Mouse (Mus musculus) kidney, postnatal 0 days (tissue): ENCODE data around the gene Epb41l1. TPM values are rescaled to one million over a fixed set of nuclear protein-coding genes. Genes with fewer than 3 reads are reported as not detected.
A peak's percentile ranks its signal among the peaks of the same experiment; 100 is the strongest.

Experiments used
- ATAC-seq: fragments of 200-750 bp; cut with Nextera tagmentation; replicated peaks from 2 replicates; pipeline ENCODE4 v1.8.0; 2017; ENCODE audit warnings: low read depth, moderate number of reproducible peaks, moderate TSS enrichment, moderate library complexity; ENCODE audit not compliant: low FRiP score
- DNase-seq: peaks from one replicate; pipeline ENCODE4 v3.0.0-alpha.2; 2016; ENCODE audit warnings: low spot score
- H3K27ac ChIP-seq: fragments of 300-500 bp; sonication (generic); 2 replicates; pipeline ENCODE4 v1.5.1; 2014; ENCODE audit warnings: mild to moderate bottlenecking
- H3K27me3 ChIP-seq: fragments of 300-500 bp; sonication (generic); 2 replicates; pipeline ENCODE4 v1.6.1; 2014; ENCODE audit warnings: low read length, mixed read lengths; ENCODE audit not compliant: insufficient read depth
- H3K36me3 ChIP-seq: fragments of 300-500 bp; sonication (generic); 2 replicates; pipeline ENCODE4 v1.6.1; 2014; ENCODE audit warnings: low read length, mixed read lengths; ENCODE audit not compliant: insufficient read depth
- H3K4me1 ChIP-seq: fragments of 300-500 bp; sonication (generic); replicated peaks from 2 replicates; pipeline ENCODE4 v1.6.1; 2014; ENCODE audit warnings: antibody characterized with exemption, low read length, mixed read lengths; ENCODE audit not compliant: insufficient read depth
- H3K4me2 ChIP-seq: fragments of 300-500 bp; sonication (generic); 2 replicates; pipeline ENCODE4 v1.6.1; 2014; ENCODE audit warnings: mild to moderate bottlenecking, low read length, moderate library complexity, mixed read lengths
- H3K4me3 ChIP-seq: fragments of 300-500 bp; sonication (generic); replicated peaks from 2 replicates; pipeline ENCODE4 v1.5.1; 2014; ENCODE audit warnings: low read depth, low read length
- H3K9ac ChIP-seq: fragments of 300-500 bp; sonication (generic); 2 replicates; pipeline ENCODE4 v1.6.1; 2014; ENCODE audit warnings: low read depth, low read length
- H3K9me3 ChIP-seq: fragments of 300-500 bp; sonication (generic); replicated peaks from 2 replicates; pipeline ENCODE4 v1.6.1; 2016; ENCODE audit warnings: low read length, inconsistent platforms, mixed read lengths
- CTCF ChIP-seq: IDR thresholded peaks from 2 replicates; pipeline ENCODE4 v1.5.1; 2016; ENCODE audit warnings: antibody characterized with exemption, low read depth, mild to moderate bottlenecking, moderate library complexity
- WGBS: fragments of 180-500 bp; shearing (Covaris S2); extraction: QIAGEN DNeasy Blood & Tissue Kit; methylation state at CpG from one replicate; pipeline ENCODE4 v1.1.7; 2014; 5-methylcytosine and 5-hydroxymethylcytosine counted together
- polyA plus RNA-seq: library from polyadenylated mRNA; unstranded; fragments of >200 nt; fragmentation: Nextera tagmentation; extraction: Ambion mirVana; gene quantifications from 2 replicates; pipeline ENCODE4 v1.2.1, GENCODE M21; 2015

The Epb41l1 gene
- polyA plus RNA-seq, 1 experiment from 2014 or later = 1.6 TPM

DNA sequence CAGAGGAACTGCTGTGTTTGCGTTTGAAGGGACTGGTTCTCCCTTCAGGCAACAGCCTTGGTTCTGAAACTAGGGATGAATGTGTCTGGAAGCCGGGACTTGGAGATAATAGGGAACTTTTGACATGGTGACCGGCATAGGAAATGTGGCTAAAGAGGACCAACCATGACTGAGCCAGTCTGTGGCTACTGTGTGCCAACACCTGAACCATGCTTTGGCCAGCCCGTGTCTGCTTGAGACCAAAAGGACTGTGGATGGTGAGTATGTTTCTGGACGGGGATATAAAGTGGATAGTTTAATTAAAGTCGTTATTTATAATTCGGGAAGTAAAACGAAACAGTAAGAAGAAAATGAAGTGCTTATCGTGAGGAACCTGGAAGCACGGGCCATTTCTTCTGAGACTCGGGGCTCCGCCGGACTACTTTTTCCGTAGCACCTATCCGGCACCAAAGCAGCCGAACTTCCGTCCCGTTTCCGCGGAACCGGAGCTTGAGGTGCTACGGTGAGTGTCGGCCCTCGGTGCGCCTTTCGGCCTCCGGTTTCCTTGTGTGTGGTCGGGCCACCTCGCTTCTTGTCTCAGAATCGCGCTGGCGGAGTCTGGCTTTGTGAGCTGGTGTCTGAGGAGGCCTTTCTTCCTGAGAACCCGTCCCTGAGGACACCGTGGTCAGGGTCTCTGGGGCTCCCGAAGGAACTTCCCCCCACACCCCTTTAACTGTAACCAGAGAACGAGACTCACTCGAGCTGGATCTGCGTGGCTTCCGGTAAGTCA, 126.6 kb downstream of the Epb41l1 start, which contains the start of gene Aar2:
Gene Aar2 (plus strand): TSS at position 462 of the 769 bp plus-strand sequence.
- peak; percentile 59; the same call in 1 of the 2 replicates for ATAC-seq
- Histone ChIP-seq H3K4me1 (peaks cover 7% of the 10 kb centered on the region), H3K27me3 (no peaks in the 10 kb centered on the region), H3K36me3 (peaks cover 14% of the 10 kb centered on the region; the same call in 1 of the 2 replicates), H3K9me3 (no peaks in the 10 kb centered on the region), H3K4me3 (peak within 1 kb of the TSS; percentile 85), H3K9ac (peak within 1 kb of the TSS; percentile 82), H3K27ac (peak within 1 kb of the TSS; percentile 78), H3K4me2 (peak within 1 kb of the TSS; percentile 77)
- WGBS = 5% methylated on average over 39 of the region's 39 CpGs
- peak; percentile 75 for DNase-seq
- TF ChIP-seq CTCF = no peak

DNA sequence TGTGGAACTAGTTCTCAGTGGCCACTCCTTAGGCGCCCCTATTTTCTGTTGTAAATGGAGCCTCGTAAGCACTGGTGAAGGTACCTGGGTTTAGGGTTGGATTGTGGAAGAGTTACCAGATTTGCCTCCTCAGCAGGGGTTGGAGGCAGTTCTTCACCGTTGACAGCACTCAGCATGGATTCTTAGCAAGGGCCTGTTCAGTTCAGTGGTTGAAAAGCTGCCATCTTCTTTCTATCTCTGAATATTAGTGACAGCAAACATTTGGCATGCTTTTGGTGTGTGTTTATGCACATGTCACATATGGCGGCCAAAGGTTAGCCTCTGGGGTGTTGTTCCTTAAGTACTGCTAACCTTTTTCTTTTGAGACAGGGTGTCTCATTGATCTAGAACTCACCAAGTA, 131.7 kb downstream of the Epb41l1 start:
- H3K36me3 ChIP-seq = peaks cover 44% of the 10 kb centered on the region

DNA sequence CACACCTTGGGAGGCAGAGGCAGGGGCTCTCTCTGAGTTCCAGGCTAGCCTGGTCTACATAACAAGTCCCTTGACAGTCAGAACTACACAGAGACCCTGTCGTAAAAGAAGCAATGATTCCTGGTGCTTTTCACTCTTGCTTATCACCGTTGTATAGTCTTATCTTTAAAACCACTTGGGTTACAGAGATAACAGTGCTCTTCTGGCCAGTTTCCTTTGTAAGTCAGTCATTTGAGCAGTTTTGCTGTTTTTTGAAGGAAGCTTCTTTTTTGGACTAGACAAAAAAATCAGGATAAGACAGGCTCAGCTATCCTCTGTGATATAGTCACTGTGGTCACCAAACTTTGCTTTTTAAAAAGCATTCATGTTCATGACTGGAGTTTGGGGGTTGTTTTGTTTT, 141.1 kb downstream of the Epb41l1 start:
- Histone ChIP-seq H3K36me3 (peaks cover 27% of the 10 kb centered on the region), H3K4me1 (no peaks in the 10 kb centered on the region), H3K27me3 (no peaks in the 10 kb centered on the region), H3K27ac (no peak overlapping the region), H3K4me2 (no peak overlapping the region), H3K9ac (no peak overlapping the region), H3K9me3 (no peaks in the 10 kb centered on the region), H3K4me3 (no peak overlapping the region)
- DNase-seq = no peak
- no peak for TF ChIP-seq CTCF
- no peak for ATAC-seq
- 91% methylated on average over 2 of the region's 2 CpGs for WGBS

More for the DNA sequence above, 131.7 kb downstream of the Epb41l1 start:
- Histone ChIP-seq H3K9me3 (no peaks in the 10 kb centered on the region), H3K27ac (no peak overlapping the region), H3K4me2 (no peak overlapping the region), H3K9ac (no peak overlapping the region), H3K4me3 (no peak overlapping the region), H3K4me1 (peaks cover 3% of the 10 kb centered on the region), H3K27me3 (no peaks in the 10 kb centered on the region)
- TF ChIP-seq CTCF = no peak
- ATAC-seq (no peak), DNase-seq (no peak)
- WGBS = 90% methylated on average over 4 of the region's 4 CpGs

DNA sequence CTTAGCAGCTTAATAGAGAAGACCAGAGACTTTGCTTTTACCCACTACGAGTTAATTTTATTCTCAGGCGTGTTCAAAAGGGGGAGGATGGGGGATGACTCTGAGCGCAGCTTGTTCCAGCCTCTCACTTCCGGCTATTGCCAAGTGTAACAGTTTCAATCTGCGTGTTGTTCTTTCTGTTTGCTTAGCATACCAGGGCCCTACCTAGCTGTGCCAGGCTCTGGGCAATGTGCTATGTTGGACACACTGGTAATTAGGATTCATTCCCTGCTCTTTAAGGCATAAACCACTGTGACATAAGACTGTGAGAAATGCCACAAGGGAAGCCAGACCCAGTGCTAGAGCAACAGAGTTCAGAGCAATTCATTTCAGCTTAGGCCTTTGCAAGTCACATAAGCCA, 142.8 kb downstream of the Epb41l1 start:
- no peak for DNase-seq
- no peaks in the 10 kb centered on the region for H3K27me3 ChIP-seq
- no peak for ATAC-seq
- TF ChIP-seq CTCF = no peak
- H3K4me3 ChIP-seq = no peak overlapping the region
- peaks cover 24% of the 10 kb centered on the region for H3K36me3 ChIP-seq
- 84% methylated on average over 5 of the region's 5 CpGs for WGBS
- H3K27ac ChIP-seq = 0 out of 2 replicates have a peak overlapping the region, but pooled peaks have one; percentile 8
- H3K9me3 ChIP-seq = no peaks in the 10 kb centered on the region
- H3K4me1 ChIP-seq = no peaks in the 10 kb centered on the region
- H3K9ac ChIP-seq = no peak overlapping the region
- no peak overlapping the region for H3K4me2 ChIP-seq

DNA sequence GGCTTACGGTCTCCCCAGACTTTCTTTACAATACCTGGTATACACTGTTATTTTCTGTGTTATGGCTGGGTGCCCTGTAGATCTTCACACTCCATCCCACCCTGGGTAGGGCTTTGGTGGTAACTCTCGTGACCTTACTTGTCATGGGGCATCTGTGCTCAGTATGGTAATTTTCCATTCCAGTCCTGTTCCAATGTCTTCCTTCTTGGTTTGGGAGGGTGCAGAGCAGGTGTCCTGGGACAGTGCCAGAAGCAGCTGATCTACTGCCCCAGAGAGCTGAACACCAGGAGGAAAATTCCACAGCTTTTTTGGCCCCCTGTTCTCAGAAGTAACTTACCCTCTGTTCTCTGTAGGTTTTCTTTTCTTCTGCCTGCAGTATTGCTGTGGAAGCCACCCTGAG, 145.8 kb downstream of the Epb41l1 start:
- H3K4me2 ChIP-seq = no peak overlapping the region
- WGBS = 88% methylated on average over 2 of the region's 2 CpGs
- ATAC-seq (no peak), DNase-seq (no peak)
- TF ChIP-seq CTCF = no peak
- H3K27ac ChIP-seq = no peak overlapping the region
- H3K9ac ChIP-seq = no peak overlapping the region
- H3K27me3 ChIP-seq = no peaks in the 10 kb centered on the region
- H3K9me3 ChIP-seq = no peaks in the 10 kb centered on the region
- peaks cover 25% of the 10 kb centered on the region for H3K36me3 ChIP-seq
- H3K4me3 ChIP-seq = no peak overlapping the region
- no peaks in the 10 kb centered on the region for H3K4me1 ChIP-seq

DNA sequence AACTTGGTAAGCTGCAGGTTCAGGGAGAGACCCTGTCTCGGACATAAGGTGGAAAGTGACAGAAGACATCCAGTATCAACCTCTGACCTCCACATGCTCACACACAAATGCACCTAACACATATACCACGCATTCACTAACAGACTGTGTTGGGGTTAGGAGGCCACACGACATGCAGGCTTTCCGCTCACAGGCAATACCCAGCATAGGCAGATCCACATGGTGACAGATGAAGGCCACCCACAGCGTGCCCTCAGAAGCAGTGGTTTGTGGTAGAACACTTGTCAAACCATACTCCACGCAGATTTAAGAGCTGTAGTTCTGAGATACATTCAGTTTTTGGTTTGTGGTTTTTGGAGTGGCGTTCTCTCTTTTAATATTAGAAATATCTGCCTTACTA, 147.9 kb downstream of the Epb41l1 start:
- Histone ChIP-seq H3K27ac (no peak overlapping the region), H3K36me3 (peaks cover 21% of the 10 kb centered on the region), H3K4me2 (no peak overlapping the region), H3K4me1 (no peaks in the 10 kb centered on the region), H3K9ac (no peak overlapping the region), H3K4me3 (no peak overlapping the region), H3K9me3 (no peaks in the 10 kb centered on the region), H3K27me3 (no peaks in the 10 kb centered on the region)
- WGBS = 90% methylated on average over 7 of the region's 7 CpGs
- ATAC-seq (no peak), DNase-seq (no peak)
- no peak for TF ChIP-seq CTCF
